Mouse (Mus musculus): ENCODE data around the gene Emd.
"Not testable (repeated sequence)": the region's sequence is repeated elsewhere in the genome, so short reads cannot be mapped to it uniquely, and the experiment has no call there.

Emd gene

DNA sequence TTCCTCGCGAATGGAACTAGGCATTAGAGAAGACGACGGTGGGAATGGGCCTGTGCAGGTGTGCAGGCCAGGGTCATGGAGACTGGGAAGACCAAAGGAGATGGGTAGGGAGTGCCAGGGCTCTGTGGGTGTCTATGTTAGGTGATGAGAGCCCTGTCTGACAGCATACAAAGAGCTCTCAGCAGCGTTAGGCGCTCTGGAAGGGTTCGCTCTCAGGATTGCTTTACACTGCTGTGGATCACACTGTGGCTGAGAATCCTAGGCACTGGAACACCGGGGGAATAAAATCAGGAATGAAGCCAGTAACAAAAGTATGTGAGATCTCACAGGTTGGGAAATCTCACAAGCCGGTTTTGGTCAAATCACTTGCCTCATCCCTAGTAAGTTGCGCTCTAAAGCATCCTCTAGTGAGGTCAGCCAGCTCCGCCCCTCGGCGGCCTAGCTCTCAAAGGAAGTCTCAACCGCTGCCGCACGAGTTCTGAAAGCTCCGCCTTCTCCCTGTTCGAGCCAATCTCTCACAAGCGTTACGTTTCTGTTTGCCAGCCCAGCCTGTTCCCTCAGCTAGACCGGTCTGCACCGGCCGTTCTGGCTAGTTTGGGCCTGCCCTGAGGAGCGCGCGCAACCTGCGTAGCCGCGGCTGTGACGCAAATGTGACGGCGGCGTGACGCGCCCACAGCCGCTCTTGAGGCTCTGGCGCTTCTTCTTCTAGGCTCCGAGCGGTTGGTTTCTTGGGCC lies at the start of gene Emd:
Gene Emd (plus strand): TSS at position 535 of the 735 bp plus-strand sequence.
- DNase-seq (ENCODE audit: low read depth): peak; percentile 93

DNA sequence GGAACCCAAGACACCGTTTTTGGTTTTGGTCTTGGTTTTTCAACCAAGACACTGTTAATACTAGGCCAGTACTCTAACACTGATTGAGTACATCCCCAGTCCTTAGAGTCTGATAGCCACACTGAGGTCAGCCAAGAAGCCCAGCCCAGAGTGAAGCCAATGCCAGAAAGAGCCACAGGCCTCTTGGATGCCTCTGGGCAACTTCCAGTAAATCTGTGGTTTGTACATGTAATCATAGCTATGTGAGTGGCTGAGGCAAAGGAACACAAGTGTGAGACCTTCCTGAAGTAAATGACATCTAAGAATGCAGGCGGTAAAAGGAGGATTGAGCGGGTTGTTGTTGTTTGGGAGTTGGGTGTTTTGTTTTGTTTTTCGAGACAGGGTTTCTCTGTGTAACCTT lies 36.0 kb upstream of the Emd start:
- no peak for DNase-seq (ENCODE audit: low read depth)

DNA sequence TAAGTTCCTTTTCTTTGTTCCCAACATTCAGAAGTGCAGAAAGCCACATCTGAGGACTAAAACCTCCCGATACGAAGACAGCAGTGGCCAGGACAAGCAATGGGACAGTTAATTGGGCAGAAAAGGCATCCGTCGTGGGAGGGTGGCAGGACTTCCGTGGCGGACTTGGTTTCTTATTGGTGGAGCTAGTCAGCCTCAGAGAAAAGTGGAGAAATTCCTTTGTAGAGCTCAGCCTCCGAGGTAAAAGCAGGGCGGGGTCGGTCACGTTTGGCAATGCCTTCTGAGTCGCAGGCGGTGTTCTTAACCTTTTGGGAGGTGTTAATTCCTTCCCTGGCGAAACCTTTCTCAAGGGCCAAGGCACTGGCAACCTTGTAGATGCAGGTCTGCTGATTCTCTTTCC lies 35.0 kb upstream of the Emd start:
- no peak for DNase-seq (ENCODE audit: low read depth)

DNA sequence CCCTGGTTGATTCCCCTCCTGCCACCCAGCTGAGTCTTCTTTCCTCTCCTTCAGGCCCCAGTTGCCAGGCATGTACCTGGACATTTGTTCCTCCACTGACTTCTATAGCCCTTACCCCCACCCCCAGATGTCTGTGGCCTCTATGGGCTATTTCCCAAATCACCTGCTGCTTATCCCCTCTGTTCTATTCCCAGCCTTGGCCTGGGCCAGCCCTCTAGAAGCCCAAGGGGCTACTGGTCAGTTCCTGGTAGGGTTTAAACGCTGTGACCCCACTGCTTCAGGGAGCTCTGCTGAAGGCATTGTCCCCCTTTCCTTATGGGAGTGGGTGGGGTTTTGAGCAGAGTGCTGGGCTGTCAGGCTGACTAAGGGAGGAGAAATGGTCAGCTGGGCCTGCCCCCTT lies 34.4 kb upstream of the Emd start:
- DNase-seq (ENCODE audit: low read depth): not testable (repeated sequence)

DNA sequence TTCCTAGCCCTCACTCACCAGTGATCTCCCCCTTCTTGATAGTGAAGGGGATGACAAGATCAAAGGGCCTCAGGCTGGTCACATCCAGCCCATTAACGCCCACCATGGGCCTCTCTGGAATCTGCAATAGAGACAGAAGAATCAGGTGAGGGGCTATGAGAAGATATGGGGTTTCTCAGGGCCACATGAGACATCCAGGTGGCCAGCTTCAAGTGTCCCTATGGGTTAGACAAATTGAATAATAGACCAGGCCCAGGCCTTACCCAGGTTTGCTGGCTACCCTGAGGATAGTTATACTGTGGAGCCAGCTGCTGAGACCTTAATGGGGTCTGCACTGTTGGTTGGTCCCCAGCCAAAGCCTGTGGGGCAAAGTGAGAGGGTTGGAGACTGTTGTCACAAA lies 24.4 kb upstream of the Emd start:
- no peak for DNase-seq (ENCODE audit: low read depth)

DNA sequence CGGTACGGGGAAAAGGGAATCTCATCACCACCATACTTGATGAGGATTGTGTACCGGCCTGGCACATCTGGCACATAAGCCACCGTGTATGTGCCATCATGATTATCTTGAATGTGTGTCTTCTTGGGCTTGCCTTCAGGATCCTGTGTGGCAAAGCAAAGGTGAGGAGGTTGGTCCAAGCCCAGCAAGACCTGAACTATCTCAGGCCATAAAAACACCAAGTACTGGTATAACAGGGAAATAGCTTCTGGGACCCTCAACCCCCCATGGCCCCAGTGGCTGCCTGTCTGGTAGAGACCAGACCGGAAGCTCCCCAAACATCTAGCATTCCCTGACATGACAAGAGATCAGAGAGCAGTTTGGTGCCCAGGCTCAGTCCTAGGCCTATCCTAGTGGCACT lies 21.3 kb upstream of the Emd start:
- DNase-seq (ENCODE audit: low read depth): no peak

DNA sequence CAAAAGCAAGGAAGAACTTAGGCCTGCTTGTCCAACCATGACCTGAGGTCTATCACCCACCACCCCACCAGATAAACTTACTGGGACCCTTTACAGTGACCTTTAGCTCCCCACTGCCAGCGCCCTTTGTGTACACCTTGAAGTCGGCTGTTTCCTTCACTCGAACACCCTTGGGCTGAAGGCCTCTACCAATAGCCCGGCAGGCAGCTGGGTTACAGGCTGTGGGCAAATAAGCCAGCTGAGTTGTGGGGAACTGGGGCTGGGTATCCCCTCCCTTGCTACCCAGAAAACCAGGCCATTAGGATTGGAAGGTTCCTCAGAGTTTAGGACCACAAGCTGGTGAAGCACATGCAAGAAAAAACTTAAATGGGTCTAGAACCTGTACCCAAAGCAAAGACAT lies 14.2 kb upstream of the Emd start:
- no peak for DNase-seq (ENCODE audit: low read depth)

DNA sequence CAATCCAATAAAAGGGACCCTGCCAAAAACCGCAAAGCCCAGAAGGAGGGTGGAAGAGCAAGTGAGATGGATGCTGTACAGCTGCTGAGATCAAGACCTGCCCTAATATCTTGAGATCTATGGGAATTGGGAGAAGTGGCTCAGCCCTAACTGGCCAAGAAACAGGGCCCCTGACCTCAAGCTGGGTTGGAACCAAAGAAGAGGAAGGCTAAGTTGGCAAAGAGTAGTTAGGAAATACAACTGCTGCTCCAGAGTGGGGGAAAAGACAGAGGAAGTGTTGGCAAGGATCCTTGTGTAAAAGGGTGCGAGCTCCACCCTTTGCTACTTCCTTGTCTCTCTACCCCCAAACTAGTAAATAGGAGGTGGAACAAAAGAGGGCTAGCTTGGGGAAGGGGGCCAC lies 11.1 kb upstream of the Emd start:
- DNase-seq (ENCODE audit: low read depth): no peak

DNA sequence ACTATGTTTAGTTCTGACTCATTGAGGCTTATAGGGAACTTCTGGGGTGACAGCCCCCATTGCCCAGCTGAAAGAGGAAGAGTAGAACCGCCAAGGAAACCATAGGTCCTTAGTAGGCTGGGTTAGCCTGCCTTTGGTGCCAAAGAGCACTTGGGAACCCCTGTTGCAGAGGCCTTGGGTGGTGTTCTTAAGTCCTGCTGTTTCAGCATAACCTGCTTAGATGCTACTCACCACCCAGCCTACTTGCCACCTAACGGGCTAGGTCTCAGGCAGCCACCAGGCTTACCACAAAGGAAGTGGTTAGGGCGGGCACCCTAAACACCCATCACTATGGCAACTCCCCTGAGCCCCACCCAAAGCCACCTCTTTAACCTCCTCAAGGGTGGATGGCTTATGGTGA lies 10.7 kb upstream of the Emd start:
- peak; percentile 90 for DNase-seq (ENCODE audit: low read depth)

DNA sequence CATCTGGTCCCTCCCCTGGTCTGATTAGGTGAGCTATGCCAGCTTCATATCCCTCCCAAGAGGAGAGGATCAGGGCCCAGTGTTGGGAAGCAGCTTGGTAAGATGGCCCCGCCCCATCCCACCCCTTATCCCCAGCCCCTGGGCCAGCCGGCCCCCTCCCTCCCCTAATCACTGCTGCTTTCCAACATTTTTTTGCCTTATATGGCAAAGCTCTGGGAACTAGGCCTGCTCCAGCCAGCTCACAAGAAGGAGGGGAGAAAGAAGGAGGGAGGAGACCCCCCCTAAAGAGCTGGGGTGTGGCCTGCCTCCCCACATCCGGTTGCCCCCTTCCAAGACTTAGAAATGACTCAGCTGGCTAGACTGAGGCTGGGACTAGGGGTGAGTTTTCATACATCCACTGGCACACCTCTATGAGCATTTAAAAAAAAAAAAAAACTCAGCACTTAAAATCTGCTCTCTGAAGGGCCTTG lies 9.8 kb upstream of the Emd start:
- peak; percentile 72 for DNase-seq (ENCODE audit: low read depth)

DNA sequence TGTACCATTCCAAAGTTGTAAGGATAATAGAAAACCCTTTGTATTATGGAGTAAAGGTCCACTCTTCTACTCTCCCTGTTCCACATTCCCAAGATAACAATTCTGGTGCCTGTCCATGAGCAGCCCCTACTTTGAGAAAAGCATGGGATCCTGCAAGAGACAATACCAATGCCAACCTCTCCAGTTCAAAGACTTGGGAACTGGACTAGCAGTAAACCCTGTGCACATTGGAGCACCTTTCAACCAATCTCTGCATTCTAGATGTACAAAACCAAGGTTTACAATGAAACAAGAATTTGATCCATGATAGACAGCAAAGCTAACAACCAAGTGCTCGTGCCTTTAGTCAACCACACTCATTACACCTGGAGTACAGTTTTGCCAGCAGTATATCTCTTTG lies 9.4 kb upstream of the Emd start:
- no peak for DNase-seq (ENCODE audit: low read depth)

DNA sequence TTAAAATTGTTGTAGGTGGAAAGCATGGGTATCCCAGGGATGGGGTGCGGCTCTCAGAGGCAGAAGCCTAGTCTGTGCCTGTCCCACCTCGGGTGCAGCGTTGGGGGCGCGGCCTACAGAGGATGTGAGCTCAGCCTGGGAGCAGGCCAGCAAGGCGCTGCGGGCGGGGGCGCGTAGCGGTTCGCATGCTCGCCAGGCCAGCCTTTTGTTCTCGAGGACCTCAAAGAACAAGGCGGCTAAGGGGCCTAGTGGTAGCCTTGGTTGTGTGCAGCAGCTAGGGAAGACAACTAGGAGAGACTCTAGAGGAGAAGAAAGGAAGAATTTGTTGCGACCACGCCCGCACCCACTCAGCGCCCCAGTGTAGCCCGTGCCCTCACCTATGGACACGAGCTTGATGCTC lies 8.8 kb upstream of the Emd start:
- DNase-seq (ENCODE audit: low read depth): peak; percentile 79

DNA sequence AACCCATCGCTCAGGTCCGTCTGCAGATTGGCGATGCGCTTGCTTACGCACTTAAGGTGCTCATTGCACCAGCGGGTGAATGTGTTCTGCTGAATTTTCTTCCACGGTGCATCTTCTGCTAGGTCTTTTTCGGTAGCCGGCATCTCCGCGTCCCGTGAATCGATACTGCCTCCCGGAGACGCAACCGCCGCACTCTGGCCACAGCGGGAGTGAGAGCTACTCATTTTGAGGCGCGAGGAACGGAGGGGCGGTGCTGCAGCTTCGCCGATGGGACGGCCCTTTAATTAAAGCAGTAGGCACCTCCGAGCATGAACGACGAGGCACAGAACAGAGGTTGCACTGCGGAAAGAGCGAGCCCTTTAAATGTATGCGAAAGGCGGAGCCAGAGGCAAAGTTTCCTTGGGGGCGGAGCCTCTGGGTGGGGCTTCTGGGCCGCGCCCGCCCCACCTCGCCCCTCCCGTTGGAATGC lies 8.2 kb upstream of the Emd start:
- DNase-seq (ENCODE audit: low read depth): peak; percentile 92

DNA sequence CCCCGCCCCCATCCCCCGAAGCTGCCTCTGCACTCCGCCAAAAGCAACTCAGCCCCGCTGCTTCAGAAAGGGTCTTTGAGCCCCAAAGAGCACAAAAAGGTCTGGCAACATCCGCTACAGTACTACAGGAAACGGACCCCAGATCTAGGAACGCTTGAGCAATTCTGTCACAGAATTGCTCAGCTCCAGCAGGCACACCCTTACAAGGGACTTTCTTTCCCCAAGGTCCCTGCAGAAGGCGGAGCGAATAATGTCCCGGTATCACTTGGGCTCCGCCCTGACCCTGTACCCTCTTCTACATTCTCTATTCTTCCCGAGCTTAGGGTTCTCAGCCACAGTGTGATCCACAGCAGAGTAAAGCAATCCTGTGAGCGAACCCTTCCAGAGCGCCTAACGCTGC lies 7.8 kb upstream of the Emd start:
- no peak for DNase-seq (ENCODE audit: low read depth)

DNA sequence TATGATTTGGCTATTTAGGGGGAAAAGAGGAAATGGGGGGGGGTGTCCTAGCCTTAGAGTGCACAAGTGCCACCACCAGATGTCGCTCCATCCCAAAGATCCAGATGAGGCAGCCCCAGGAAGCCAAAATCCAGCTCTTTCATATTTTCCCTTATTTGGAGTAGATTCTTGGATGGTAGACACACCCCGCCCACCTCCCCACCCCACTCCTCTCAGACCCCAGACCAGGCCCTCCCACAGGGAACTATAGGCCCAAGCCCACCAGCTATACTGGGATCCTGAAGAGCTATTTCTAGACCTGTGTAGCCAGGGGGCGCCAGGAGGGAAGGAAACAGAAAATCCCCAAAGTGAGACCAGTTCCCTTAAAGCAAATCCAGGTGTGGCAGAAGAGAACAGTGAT lies 5.8 kb upstream of the Emd start:
- peak; percentile 85 for DNase-seq (ENCODE audit: low read depth)

DNA sequence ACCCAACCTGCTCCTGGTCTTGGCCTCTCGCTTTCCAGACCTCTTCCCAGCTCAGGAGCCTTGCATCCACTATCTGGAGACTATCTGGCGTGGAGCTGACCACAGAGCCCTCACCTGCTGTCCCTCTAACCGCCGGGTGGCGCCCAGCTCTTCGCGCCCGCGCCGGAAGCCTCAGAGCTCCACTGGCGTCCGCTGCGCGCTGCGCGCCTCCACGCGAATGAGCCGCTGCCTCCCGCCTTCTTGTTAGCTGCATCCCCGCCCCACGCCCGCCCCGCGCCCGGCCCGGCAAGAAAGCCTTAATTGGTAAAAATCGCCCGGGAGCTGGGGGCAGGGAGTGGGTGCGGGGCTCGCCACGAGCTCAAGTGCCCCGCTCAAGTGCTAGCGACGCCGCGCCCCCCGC lies 4.9 kb upstream of the Emd start, which contains the start of gene Flna:
Gene Flna (minus strand): TSS at position 206 of the 400 bp plus-strand sequence.
- DNase-seq (ENCODE audit: low read depth): peak; percentile 80

DNA sequence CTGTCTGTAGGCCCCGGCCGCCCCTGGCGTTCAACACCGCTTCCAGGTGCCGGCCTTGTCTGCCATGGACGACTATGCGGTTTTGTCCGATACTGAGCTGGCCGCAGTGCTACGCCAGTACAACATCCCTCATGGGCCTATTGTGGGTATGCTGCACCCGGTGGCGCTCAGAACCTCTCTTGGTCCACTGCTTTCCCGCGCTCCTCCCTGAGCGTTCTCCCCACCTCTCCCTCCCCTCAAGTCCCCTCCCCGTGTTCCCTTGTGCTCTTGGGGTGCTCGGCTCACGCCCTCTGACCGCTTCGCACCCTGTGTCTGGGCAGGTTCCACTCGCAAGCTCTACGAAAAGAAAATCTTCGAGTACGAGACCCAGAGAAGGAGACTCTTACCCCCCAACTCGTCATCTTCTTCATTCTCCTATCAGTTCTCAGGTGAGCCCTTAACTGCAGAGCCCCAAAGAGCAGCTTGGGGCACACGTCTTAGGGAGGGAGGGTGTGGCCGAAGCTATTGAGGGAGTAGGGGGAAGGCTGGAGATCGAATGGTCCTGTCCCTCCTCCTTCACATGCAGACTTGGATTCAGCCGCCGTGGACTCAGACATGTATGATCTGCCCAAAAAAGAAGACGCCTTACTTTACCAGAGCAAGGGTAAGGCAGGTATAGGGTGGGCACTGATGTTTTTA lies 540 bp downstream of the Emd start:
- peak; percentile 56 for DNase-seq (ENCODE audit: low read depth)

DNA sequence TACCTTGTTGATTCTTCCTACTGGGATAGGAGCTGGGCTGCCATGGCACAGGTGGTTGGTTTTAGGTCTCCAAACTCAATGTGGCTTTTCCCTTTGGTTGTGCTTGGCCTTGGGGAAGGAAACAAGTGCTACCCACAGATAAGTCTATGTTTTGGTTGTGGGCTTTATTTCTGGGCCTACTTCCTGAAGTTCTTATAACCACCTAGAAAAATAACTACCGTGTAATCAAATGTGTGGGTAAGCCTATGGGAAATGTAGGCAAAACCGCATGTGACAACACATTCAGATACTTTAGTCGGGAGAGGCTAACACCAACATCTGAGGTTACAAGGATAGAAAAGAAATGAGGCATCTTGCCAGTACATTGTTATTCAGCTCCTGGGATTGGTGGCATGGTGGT lies 3.3 kb downstream of the Emd start:
- no peak for DNase-seq (ENCODE audit: low read depth)

DNA sequence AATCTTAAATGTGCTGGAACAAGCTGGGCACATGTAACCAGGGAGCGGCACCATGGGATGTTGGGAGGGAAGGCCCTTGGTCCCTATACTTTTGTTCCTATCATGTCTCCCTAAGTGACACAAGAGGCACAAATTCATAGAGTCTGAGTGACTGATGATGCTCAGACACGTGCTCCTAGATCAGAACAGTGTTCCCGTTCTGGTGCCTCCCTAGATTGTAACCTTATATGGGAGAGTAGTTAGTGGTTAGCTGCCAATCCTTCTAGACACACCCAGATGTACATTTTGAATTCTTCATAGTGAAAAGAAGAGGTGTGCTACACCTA lies 15.2 kb downstream of the Emd start:
- DNase-seq (ENCODE audit: low read depth): no peak

DNA sequence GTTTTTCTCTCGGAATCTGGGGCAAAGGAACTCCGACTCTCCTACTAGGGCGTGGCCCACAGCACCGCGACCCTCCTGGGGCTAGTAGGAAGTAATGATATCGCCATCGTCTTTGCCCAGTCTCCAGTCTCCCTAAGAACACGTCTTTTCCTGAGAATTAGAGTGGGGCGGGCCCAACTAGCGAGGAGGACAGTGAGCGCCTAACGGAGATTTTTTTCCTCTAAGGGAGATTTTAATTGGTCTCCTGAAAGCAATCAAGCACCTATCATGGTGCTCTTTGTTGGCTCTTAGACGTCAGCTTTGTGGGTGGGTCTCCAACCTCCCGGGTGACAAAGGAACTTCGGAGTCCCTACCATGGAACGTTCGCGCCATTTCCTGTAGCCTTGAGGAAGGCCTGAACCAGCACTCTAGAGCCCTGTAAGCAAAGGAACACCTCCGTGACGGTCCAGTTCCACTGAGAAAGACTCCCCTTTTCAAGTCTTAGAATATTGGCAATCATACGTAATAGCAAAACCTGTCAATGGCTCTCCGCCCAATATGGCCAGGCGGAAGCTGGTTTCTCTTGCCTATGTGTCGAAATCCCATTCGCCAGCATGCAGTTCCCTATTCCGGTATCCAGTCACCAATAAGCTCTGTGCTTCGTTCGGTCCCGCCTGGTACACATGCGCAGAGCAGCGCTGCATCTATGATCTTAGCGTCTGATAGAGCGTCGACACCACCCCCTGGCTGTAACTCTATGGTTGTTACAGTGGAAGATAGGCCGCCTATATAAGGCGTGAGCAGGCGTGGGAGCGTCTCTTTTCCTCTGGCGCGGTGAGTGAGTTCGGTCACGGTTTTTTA lies 15.8 kb downstream of the Emd start, which contains the start of gene Rpl10:
Gene Rpl10 (plus strand): TSS at position 751 of the 840 bp plus-strand sequence.
- DNase-seq (ENCODE audit: low read depth): peak; percentile 96

DNA sequence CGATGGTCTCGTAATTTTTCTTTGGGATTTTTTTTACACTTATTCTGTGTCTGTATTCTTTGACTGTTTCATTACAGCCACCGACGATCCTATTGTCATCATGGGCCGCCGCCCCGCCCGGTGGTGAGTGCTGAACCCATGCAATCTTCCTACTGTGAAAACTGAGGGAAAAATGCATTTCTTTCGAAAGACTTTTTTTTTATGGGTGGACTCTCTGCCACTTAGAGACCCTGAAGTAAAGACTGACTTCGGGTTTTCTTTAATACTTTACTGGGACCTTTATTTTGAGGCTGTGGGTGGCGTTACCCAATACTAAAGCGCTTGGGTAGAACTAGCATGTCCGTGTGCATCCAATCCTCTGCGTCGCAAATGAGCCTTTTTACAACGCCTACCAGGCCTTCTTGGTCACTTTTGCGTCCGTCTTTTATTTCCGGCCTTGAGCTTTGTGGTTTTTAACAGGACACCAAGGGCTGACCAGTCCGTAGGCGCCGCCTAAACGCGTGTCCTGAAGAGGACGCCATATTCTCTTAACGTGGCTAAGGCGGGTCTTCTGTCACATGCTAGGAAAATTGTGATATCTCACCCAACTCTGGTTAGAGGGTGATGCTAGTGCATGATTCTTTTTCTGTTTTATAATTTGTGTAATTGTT lies 16.5 kb downstream of the Emd start:
- DNase-seq (ENCODE audit: low read depth): peak; percentile 58
